Mouse (Mus musculus) embryonic fibroblast, embryonic 13.5 days (primary cell): ENCODE results near the gene Tcte1.

Experiments
- CTCF ChIP-seq: IDR thresholded peaks from 2 replicates; pipeline ENCODE4 v1.5.1; 2011; ENCODE audit warnings: mild to moderate bottlenecking, control low read depth, low read length, moderate library complexity, borderline replicate concordance; ENCODE audit not compliant: insufficient read depth
- POLR2A ChIP-seq: IDR thresholded peaks from 2 replicates; pipeline ENCODE4 v1.6.1; 2011; ENCODE audit warnings: low read depth, mild to moderate bottlenecking, control low read depth, low read length, moderate library complexity

DNA sequence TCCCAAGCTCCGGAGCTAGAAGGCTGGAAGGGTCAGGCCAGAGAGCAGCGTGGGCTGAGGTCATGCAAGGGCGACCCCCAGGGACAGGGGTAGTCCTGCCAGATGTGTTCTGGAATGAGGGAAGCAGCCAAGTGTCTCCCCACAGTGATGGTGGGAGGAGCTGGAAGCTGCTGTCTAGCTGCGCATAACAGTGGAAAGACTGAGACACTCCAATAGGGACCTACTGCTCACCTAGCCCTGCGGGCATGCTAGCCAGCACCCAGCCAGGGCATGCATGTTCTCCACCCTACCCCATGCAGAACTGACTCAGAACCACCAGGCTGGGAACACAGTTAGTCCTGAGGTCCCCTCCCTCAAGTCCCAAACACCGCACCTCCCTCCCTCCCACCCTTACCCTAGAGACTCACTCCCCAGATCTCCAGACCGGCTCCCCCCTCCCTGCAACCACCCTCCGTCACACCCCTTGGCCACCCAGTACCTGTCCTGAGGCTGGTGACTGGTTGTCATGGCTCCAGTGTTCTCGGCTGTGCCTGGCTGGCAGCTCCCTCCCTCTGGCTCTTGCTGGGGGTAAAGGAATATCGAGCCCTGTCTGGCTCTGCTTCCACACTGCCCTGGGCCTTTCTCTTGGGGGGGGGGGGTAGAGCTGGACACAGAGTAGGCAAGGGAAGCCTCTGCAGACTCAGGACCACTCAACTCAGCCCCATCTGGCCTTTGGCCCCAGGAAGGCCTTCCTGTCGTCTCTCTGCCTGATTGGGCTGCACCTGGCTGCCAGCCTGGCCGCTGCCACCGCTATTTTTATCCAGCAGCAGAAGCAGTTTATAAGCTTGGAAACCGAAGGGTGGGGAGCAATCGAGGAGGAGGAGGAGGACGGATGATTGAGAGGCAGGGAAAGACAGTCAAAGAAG is 68.7 kb downstream of the Tcte1 start:
- TF ChIP-seq CTCF (no peak), POLR2A (no peak)
